Mouse (Mus musculus): ENCODE measurements around the gene Cpm.
A peak's percentile ranks its signal among the peaks of the same experiment; 100 is the strongest.
"Not testable (repeated sequence)": the region's sequence is repeated elsewhere in the genome, so short reads cannot be mapped to it uniquely, and the experiment has no call there.

The Cpm gene

GRCm38 (mm10) chr10:117629169-117629971 is at the start of gene Cpm:
Cpm (plus strand) TSS chr10:117629500.
- peak; percentile 92 for DNase-seq

GRCm38 (mm10) chr10:117579771-117580284 is 49.5 kb upstream of the Cpm start:
- no peak for DNase-seq

GRCm38 (mm10) chr10:117580405-117580804 is 48.9 kb upstream of the Cpm start:
- no peak for DNase-seq

GRCm38 (mm10) chr10:117581007-117581752 is 48.1 kb upstream of the Cpm start:
- no peak for DNase-seq

GRCm38 (mm10) chr10:117581753-117582062 is 47.6 kb upstream of the Cpm start:
- no peak for DNase-seq

GRCm38 (mm10) chr10:117583155-117584061 is 45.9 kb upstream of the Cpm start:
- no peak for DNase-seq

- DNase-seq: no peak
Measured at GRCm38 (mm10) chr10:117584102-117584501, 45.2 kb upstream of the Cpm start.

GRCm38 (mm10) chr10:117584566-117585515 is 44.5 kb upstream of the Cpm start:
- no peak for DNase-seq

GRCm38 (mm10) chr10:117585600-117586299 is 43.5 kb upstream of the Cpm start:
- DNase-seq: no peak

- DNase-seq: peak; percentile 74
Measured at GRCm38 (mm10) chr10:117586859-117587258, 42.4 kb upstream of the Cpm start.

GRCm38 (mm10) chr10:117587335-117587734 is 42.0 kb upstream of the Cpm start:
- DNase-seq: no peak

- not testable (repeated sequence) for DNase-seq
Measured at GRCm38 (mm10) chr10:117588416-117589143, 40.7 kb upstream of the Cpm start.

GRCm38 (mm10) chr10:117589144-117589940 is 40.0 kb upstream of the Cpm start:
- no peak for DNase-seq

GRCm38 (mm10) chr10:117590331-117591301 is 38.7 kb upstream of the Cpm start:
- DNase-seq: no peak

- DNase-seq: no peak
Measured at GRCm38 (mm10) chr10:117591766-117592165, 37.5 kb upstream of the Cpm start.

- DNase-seq: no peak
Measured at GRCm38 (mm10) chr10:117592306-117593040, 36.8 kb upstream of the Cpm start.

GRCm38 (mm10) chr10:117593041-117593570 is 36.2 kb upstream of the Cpm start:
- no peak for DNase-seq

All from kidney, postnatal 14 days (tissue).